ENCODE assay signal across 10 mouse cellular contexts in genomic region chr2:130166311-130167214, GRCm38 (mm10). TPM values are rescaled to one million over a fixed set of nuclear protein-coding genes. Genes with fewer than 3 reads are reported as not detected.
DNase-seq lines count a peak whose midpoint lies in the region; ATAC-seq and TF ChIP-seq lines count a peak whose summit lies in the region.
"Had no signal": no experiment of that assay in that cellular context is flagged by ENCODE, and none has a peak within 500 bp of the region (broad histone marks: within the 10 kb centered on the region; RNA-seq: fewer than 3 reads in every experiment).

No protein-coding gene starts in this region.

- peak; percentile 32; the same call in 1 of the 2 replicates for ATAC-seq in embryonic facial prominence, embryonic 11.5 days (replicated peaks; ENCODE audit: insufficient number of reproducible peaks, low FRiP score, low TSS enrichment, low read depth)
- ATAC-seq in embryonic facial prominence, embryonic 14.5 days (ENCODE audit: low read depth): peak; percentile 50
- no peak for ATAC-seq in intestine, postnatal 0 days

- H3K9ac ChIP-seq in embryonic facial prominence, embryonic 11.5 days (replicated peaks; ENCODE audit: low read length): no peak overlapping the region
- H3K9ac ChIP-seq in embryonic facial prominence, embryonic 14.5 days (ENCODE audit: low read depth, low read length): no peak overlapping the region
- H3K9ac ChIP-seq in intestine, postnatal 0 days (ENCODE audit: low read depth, low read length): no peak overlapping the region

- 70% methylated on average over 9 of the region's 9 CpGs for WGBS in embryonic facial prominence, embryonic 11.5 days
- 69% methylated on average over 9 of the region's 9 CpGs for WGBS in embryonic facial prominence, embryonic 10.5 days
- WGBS in embryonic facial prominence, embryonic 14.5 days: 68% methylated on average over 9 of the region's 9 CpGs
- WGBS in intestine, postnatal 0 days: 73% methylated on average over 9 of the region's 9 CpGs

- no peak overlapping the region for H3K4me2 ChIP-seq in embryonic facial prominence, embryonic 11.5 days (ENCODE audit: low read depth, low read length)
- no peak overlapping the region for H3K4me2 ChIP-seq in embryonic facial prominence, embryonic 14.5 days (ENCODE audit: low read depth, low read length)
- H3K4me2 ChIP-seq in intestine, postnatal 0 days (replicated peaks; ENCODE audit: low read depth): no peak overlapping the region

- no peak overlapping the region for H3K4me3 ChIP-seq in embryonic facial prominence, embryonic 11.5 days (ENCODE audit: low read depth, low read length)
- no peak overlapping the region for H3K4me3 ChIP-seq in embryonic facial prominence, embryonic 10.5 days
- H3K4me3 ChIP-seq in embryonic facial prominence, embryonic 14.5 days (ENCODE audit: low read depth, low read length): no peak overlapping the region
- no peak overlapping the region for H3K4me3 ChIP-seq in intestine, postnatal 0 days (ENCODE audit: low read depth, low read length)

- intact Hi-C loops in left cerebral cortex, postnatal 4 days (cut with DNase I): loop anchor here (5.0 kb wide), 1 partner anchor 99 kb away; no protein-coding TSS in a partner anchor

- DNase-seq in embryonic facial prominence, embryonic 11.5 days (ENCODE audit: low spot score): peak; percentile 43
- no peak for DNase-seq in embryonic facial prominence, embryonic 10.5 days (ENCODE audit: low spot score)
- DNase-seq in R1 (ENCODE audit: low read depth, low spot score): peak; percentile 73
- peak; percentile 56 for DNase-seq in embryonic facial prominence, embryonic 14.5 days (ENCODE audit: low spot score)
- peak; percentile 86 for DNase-seq in left cerebral cortex, postnatal 4 days
- peak; percentile 46 for DNase-seq in retina, postnatal 7 days (ENCODE audit: low read depth, low spot score)
- DNase-seq in spleen, postnatal 4 days (ENCODE audit: low spot score in 2 of 2): no peak

- H3K36me3 ChIP-seq in embryonic facial prominence, embryonic 11.5 days (replicated peaks; ENCODE audit: control insufficient read depth, insufficient read depth, low read depth, low read length): peaks cover 3% of the 10 kb centered on the region
- peaks cover 73% of the 10 kb centered on the region for H3K36me3 ChIP-seq in embryonic facial prominence, embryonic 10.5 days (replicated peaks)
- peaks cover 48% of the 10 kb centered on the region for H3K36me3 ChIP-seq in embryonic facial prominence, embryonic 14.5 days (ENCODE audit: control insufficient read depth, insufficient read depth, low read length)
- H3K36me3 ChIP-seq in intestine, postnatal 0 days (ENCODE audit: control insufficient read depth, insufficient read depth): peaks cover 32% of the 10 kb centered on the region

- no peak overlapping the region for H3K27ac ChIP-seq in embryonic facial prominence, embryonic 11.5 days (replicated peaks; ENCODE audit: low read depth, low read length)
- no peak overlapping the region for H3K27ac ChIP-seq in embryonic facial prominence, embryonic 10.5 days (replicated peaks)
- H3K27ac ChIP-seq in embryonic facial prominence, embryonic 14.5 days (replicated peaks; ENCODE audit: low read depth, low read length): no peak overlapping the region
- H3K27ac ChIP-seq in intestine, postnatal 0 days (ENCODE audit: low read depth, low read length): no peak overlapping the region

- no peaks in the 10 kb centered on the region for H3K9me3 ChIP-seq in embryonic facial prominence, embryonic 11.5 days (replicated peaks; ENCODE audit: control insufficient read depth, low read length)
- no peaks in the 10 kb centered on the region for H3K9me3 ChIP-seq in embryonic facial prominence, embryonic 10.5 days
- H3K9me3 ChIP-seq in embryonic facial prominence, embryonic 14.5 days (ENCODE audit: control insufficient read depth, low read length): no peaks in the 10 kb centered on the region
- no peaks in the 10 kb centered on the region for H3K9me3 ChIP-seq in intestine, postnatal 0 days (ENCODE audit: control insufficient read depth)

- no peaks in the 10 kb centered on the region for H3K27me3 ChIP-seq in embryonic facial prominence, embryonic 11.5 days (ENCODE audit: control insufficient read depth, insufficient read depth, low read length)
- H3K27me3 ChIP-seq in embryonic facial prominence, embryonic 10.5 days (replicated peaks; ENCODE audit: low read depth, poor library complexity, severe bottlenecking): no peaks in the 10 kb centered on the region
- no peaks in the 10 kb centered on the region for H3K27me3 ChIP-seq in embryonic facial prominence, embryonic 14.5 days (replicated peaks; ENCODE audit: control insufficient read depth, insufficient read depth, low read length)
- no peaks in the 10 kb centered on the region for H3K27me3 ChIP-seq in intestine, postnatal 0 days (replicated peaks; ENCODE audit: control insufficient read depth, insufficient read depth, low read length)

- peak; percentile 68 for TF ChIP-seq CTCF in intestine, postnatal 0 days (IDR thresholded peaks at IDR 0.05; ENCODE audit: low read depth)

- no peaks in the 10 kb centered on the region for H3K4me1 ChIP-seq in embryonic facial prominence, embryonic 11.5 days (ENCODE audit: control insufficient read depth, insufficient read depth, low read length)
- H3K4me1 ChIP-seq in embryonic facial prominence, embryonic 10.5 days: no peaks in the 10 kb centered on the region
- no peaks in the 10 kb centered on the region for H3K4me1 ChIP-seq in embryonic facial prominence, embryonic 14.5 days (ENCODE audit: control insufficient read depth, insufficient read depth, low read length)
- H3K4me1 ChIP-seq in intestine, postnatal 0 days (replicated peaks; ENCODE audit: control insufficient read depth, insufficient read depth, low read length): no peaks in the 10 kb centered on the region

RNA-seq across cellular contexts. Expression of gene Snrpb, which starts 12.6 kb away (rescaled TPM):
- 756 and 782 TPM in 2 replicates for polyA plus RNA-seq in embryonic facial prominence, embryonic 11.5 days (2014; fragmentation: Nextera tagmentation; extraction: Ambion mirVana)
- polyA plus RNA-seq in embryonic facial prominence, embryonic 10.5 days (2016; fragmentation: Nextera tagmentation; extraction: Ambion mirVana): 898 and 946 TPM in 2 replicates
- polyA plus RNA-seq in embryonic facial prominence, embryonic 14.5 days (2014; fragmentation: Nextera tagmentation; extraction: Ambion mirVana): 472 and 523 TPM in 2 replicates
- polyA plus RNA-seq in intestine, postnatal 0 days (2015; fragmentation: Nextera tagmentation; extraction: Ambion mirVana): 232 and 234 TPM in 2 replicates
- 100 to 1,000 TPM; 131 to 148 TPM for total RNA-seq in left cerebral cortex, postnatal 4 days (2021)

RNA-seq across cellular contexts. Expression of gene Tmc2, which starts 28.4 kb away (rescaled TPM):
- polyA plus RNA-seq in embryonic facial prominence, embryonic 11.5 days (2014; fragmentation: Nextera tagmentation; extraction: Ambion mirVana): not detected in 2 replicates
- polyA plus RNA-seq in embryonic facial prominence, embryonic 10.5 days (2016; fragmentation: Nextera tagmentation; extraction: Ambion mirVana): not detected in 2 replicates
- polyA plus RNA-seq in embryonic facial prominence, embryonic 14.5 days (2014; fragmentation: Nextera tagmentation; extraction: Ambion mirVana): not detected in 2 replicates
- not detected in 2 replicates for polyA plus RNA-seq in intestine, postnatal 0 days (2015; fragmentation: Nextera tagmentation; extraction: Ambion mirVana)
- total RNA-seq in left cerebral cortex, postnatal 4 days (2021): not detected
- total RNA-seq: heart, postnatal 14 days had no signal
- polyA plus RNA-seq: spleen, adult 2 months had no signal

RNA-seq across cellular contexts. Expression of gene Tgm6, which starts 54.3 kb away (rescaled TPM):
- polyA plus RNA-seq in embryonic facial prominence, embryonic 11.5 days (2014; fragmentation: Nextera tagmentation; extraction: Ambion mirVana): not detected in 2 replicates
- not detected in 2 replicates for polyA plus RNA-seq in embryonic facial prominence, embryonic 10.5 days (2016; fragmentation: Nextera tagmentation; extraction: Ambion mirVana)
- 0.07 TPM in 1 of 2 replicates, not detected in the other for polyA plus RNA-seq in embryonic facial prominence, embryonic 14.5 days (2014; fragmentation: Nextera tagmentation; extraction: Ambion mirVana)
- not detected in 2 replicates for polyA plus RNA-seq in intestine, postnatal 0 days (2015; fragmentation: Nextera tagmentation; extraction: Ambion mirVana)
- total RNA-seq in left cerebral cortex, postnatal 4 days (2021): under 1 TPM; 0.36 to 0.60 TPM
- total RNA-seq: heart, postnatal 14 days had no signal
- polyA plus RNA-seq: spleen, adult 2 months had no signal

Comparison
In these comparisons a context has a peak if more than half of its experiments do, and no peak if none do; other contexts are left out.
1. DNase-seq: peak in embryonic facial prominence, embryonic 11.5 days (single experiment), R1 (single experiment), embryonic facial prominence, embryonic 14.5 days (single experiment), left cerebral cortex, postnatal 4 days (single experiment) and retina, postnatal 7 days (single experiment); none in embryonic facial prominence, embryonic 10.5 days (single experiment) and spleen, postnatal 4 days (0 of 2).